Mouse (Mus musculus): ENCODE data around the gene Tnfrsf18.

Gene Tnfrsf18

GRCm38 (mm10) chr4:156032856-156033255 lies 6.9 kb downstream of the Tnfrsf18 start:
- peak; percentile 74 for DNase-seq (ENCODE audit: low read depth, low spot score)

DNA sequence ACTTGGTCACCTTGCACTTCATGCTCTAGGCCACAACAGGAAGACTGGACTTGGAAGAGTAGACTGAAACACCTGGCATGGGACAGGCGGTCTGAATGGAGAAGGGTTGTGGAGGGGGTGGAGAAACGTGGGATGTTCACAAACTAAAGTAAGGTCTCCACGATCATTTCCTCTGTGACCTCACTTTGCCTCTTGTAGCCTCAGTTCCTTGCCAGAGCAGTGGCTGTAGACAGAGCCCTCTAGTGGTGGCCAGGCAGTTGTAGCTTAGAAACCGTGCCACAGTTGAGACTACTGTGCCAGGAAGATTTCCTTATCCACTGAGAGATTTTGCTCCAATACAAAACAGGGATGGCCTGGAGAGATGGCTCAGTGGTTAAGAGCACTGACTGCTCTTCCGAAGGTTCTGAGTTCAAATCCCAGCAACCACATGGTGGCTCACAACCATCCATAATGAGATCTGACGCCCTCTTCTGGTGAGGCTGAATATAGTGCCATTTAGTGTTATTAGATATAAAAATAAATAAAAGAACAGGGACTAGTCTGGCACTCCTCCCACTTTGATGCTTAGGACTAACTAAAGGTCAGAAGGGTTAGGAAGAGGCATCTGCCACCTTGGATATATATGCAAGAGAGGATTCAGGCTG lies 7.6 kb downstream of the Tnfrsf18 start:
- peak; percentile 90 for DNase-seq (ENCODE audit: low read depth, low spot score)

DNA sequence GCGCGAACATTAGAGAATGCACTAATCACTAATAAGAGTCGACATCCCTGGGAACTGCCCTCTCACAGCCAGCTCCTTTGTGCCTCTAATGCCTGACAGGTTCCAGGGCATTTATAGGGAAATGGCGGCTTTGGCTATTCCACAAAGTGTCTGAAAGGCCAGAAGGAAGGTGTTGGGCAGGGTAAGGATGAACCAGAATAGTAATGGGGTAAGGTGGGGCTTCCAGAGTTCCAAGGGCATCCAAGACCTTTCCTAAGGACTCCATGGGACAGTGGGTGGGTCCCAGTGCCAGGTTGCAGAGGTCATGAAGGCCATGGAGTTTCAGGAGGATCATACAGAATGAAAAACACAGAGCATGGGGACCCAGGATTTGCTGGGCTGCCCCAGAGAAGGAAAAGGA lies 8.3 kb downstream of the Tnfrsf18 start:
- peak; percentile 17 for DNase-seq (ENCODE audit: low read depth, low spot score)

DNA sequence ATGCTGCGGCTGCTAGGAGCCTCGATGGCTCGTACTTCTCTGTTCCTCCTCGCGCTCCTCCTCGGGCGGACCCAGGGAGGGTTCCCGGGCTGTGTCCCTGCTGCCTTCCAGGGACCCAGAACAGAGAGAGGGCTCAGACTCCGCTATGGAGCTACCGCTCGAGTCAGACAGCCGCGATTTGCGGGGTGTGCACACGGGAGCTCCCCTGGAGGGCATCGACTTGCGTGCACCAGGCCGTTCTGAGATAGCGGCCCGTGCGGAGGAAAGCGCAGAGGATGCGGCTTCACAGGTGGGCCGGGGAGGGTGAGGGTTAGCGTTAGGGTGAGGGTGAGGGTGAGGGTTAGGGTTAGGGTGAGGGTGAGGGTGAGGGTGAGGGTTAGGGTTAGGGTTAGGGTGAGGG lies 8.9 kb downstream of the Tnfrsf18 start:
- DNase-seq (ENCODE audit: low read depth, low spot score), result peak; percentile 62

DNA sequence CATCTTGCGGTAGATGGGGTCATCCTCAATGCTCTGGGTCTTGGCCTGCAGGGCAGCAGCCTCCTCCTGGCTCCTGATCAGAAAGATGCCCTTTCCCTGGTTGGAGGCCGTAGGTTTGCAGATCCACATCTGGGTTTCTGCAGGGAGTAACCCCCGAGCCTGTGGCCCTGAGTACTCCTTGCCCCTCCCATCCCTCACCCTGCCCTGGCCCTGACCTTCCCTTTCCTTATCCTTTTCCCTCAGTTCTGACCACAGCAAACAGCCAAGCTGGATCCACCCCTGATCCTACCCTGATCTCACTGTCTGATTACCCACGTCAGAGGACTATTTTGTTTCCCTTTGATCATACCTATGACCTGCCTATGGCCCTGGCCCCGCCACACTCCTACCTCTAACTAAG lies 18.8 kb downstream of the Tnfrsf18 start:
- DNase-seq (ENCODE audit: low read depth, low spot score), result no peak

DNA sequence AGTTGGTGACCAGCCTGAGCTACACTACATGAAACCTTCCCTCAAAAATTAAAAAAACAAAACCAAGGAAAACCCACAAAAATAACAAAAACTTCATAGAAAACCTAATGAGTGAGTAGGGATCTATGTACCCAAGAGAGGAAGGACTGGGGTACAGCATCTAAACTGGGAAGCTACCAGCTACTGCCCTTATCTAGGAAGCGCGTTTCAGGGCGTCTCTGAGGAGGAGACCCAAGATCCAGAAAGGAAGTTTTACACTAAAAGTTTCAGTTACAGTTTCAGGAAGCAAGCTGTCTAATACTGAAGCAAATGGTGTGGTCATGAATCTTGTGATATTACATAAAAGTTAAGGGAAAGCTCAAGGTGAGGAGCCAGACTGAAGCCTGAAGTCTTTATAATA lies 23.8 kb downstream of the Tnfrsf18 start:
- DNase-seq (ENCODE audit: low read depth, low spot score), result no peak

- no peak for DNase-seq (ENCODE audit: low read depth, low spot score)
Measured at GRCm38 (mm10) chr4:156050391-156050980, 24.5 kb downstream of the Tnfrsf18 start.

- DNase-seq (ENCODE audit: low read depth, low spot score), result no peak
Measured at GRCm38 (mm10) chr4:156053113-156053512, 27.1 kb downstream of the Tnfrsf18 start.

DNA sequence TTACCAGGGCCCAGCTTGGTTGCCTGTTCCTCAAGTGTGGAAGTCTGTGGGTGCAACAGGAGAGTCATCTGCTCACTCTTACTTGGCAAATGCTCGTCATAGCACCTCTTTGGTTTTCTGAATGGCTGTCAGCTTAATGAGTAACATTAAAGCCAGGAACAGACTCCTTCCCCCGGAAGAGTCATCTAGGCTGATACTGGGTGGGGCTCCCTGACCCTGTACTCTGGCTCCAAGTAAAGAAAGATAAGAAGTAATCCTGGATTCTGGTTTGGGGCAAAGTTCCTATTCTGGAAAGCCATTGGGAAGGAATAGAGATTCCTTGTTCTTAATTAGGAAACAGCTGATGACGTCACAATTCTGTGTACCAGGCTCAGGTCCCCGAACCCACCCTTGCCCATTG lies 28.2 kb downstream of the Tnfrsf18 start:
- DNase-seq (ENCODE audit: low read depth, low spot score), result no peak

GRCm38 (mm10) chr4:156054606-156055005 lies 28.6 kb downstream of the Tnfrsf18 start:
- no peak for DNase-seq (ENCODE audit: low read depth, low spot score)

- no peak for DNase-seq (ENCODE audit: low read depth, low spot score)
Measured at GRCm38 (mm10) chr4:156055173-156055572, 29.2 kb downstream of the Tnfrsf18 start.

GRCm38 (mm10) chr4:156057702-156058101 lies 31.7 kb downstream of the Tnfrsf18 start:
- DNase-seq (ENCODE audit: low read depth, low spot score), result no peak

DNA sequence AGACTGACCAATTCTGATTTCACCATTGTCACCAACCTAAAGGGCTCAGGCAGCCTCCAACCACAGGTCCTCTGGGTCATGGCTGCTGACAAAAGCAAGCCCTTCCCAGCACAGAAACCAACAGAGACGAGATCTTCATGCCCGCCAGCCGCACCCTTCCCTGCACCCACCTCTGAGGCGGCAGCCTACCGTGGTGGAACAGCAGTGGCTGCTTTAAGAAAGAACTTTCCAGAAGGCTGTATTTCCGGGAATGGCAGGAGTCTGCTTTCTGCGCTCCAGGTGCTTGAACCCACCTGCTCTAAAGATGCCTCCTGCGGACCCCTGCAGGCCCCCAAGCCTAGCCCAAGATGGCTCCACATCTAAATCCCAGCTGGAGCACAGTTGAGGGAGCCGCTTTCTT lies 32.9 kb downstream of the Tnfrsf18 start:
- DNase-seq (ENCODE audit: low read depth, low spot score), result no peak

GRCm38 (mm10) chr4:156059261-156059660 lies 33.3 kb downstream of the Tnfrsf18 start, which contains the start of gene Ttll10:
Ttll10 (minus strand) TSS chr4:156059414.
- DNase-seq (ENCODE audit: low read depth, low spot score), result no peak

- no peak for DNase-seq (ENCODE audit: low read depth, low spot score)
Measured at GRCm38 (mm10) chr4:156059713-156060112, 33.7 kb downstream of the Tnfrsf18 start.

GRCm38 (mm10) chr4:156063861-156064509 lies 38.0 kb downstream of the Tnfrsf18 start:
- no peak for DNase-seq (ENCODE audit: low read depth, low spot score)

- no peak for DNase-seq (ENCODE audit: low read depth, low spot score)
Measured at GRCm38 (mm10) chr4:156064510-156064897, 38.5 kb downstream of the Tnfrsf18 start.

DNA sequence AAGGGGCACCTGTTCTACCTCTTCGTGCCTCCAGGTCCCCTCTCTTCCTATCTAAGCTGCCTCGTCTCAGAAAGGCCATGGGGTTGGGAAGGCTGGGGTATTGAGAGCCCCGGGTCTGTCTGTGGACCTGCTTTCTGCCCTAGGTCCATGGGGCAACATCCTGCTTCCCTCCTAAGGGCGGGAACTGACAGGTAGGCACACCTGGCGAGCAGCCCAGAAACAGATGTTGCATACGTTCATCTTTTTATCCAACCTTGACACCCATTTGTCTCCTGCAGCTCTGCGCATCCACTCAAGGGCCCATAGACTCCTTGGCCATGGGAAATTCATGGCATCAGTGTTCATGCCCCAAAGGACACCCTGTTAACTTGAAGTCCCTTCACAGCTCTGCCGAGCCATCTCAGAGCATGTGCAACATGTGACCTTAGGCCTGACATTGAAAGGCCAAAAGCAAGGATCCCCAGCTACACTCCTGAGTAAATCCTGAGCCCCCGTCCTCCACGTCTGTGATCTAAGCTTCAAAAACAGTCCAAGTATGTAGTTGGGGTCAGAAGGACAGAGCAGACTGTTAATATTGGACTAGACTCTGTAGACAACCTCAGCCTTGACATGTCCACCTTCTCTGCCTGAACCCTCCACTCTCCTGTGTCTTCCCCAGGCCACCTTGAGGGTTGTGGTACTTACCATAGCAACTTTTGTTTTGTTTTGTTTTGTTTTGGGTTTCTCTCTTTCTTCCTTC lies 39.4 kb downstream of the Tnfrsf18 start:
- DNase-seq (ENCODE audit: low read depth, low spot score), result no peak

DNA sequence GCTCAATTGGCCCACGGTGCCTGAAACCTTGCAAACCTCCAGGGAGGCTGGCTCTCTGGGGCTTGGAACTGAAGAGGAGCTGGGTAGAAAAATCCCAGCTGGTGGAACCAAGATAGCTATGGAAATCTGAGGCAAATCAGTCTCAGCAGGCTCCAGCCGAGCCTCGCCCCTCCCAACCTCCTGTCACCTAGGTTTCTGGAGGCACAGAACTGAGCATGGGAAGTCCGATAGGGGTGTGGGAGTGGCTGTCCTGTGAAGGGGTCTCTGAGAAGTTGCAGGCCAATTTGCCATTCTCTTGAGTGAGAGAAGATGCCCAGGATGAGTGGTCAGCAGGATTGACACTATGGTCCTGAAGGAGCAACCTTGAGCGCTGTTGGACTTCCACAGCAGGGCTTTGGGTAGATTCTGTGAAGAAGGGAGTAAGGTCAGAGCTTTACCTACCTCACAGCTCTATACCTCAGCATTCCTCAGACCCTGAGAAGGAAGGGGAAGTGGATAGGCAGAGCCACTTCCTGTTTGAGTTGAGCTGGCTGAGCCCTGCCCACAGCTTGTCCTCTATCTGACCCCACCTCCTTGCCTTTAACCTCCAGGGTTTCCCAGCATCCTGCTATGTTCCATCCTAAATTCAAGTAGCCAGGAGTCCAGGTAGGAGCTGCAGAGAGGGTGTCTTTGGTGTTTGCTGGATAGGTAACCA lies 41.4 kb downstream of the Tnfrsf18 start:
- peak; percentile 46 for DNase-seq (ENCODE audit: low read depth, low spot score)

DNA sequence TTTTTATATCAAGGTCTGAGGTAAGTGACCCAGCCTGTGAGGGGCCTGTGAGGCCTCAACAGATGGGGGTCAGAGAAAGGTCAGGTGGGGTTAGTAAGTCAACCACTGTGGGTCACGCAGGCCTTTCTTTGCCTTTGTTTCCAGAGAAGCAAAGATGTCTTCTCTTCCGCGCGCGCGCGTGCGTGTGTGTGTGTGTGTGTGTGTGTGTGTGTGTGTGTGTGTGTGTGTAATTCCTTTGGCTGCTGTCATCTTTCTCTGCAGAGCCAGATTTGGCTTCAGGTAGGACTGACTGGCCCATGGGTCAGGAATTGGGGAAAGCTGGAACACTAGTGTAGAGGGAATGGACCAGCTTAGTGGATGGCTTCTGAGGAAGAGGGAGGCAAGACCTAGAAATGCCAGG lies 43.7 kb downstream of the Tnfrsf18 start:
- no peak for DNase-seq (ENCODE audit: low read depth, low spot score)

DNA sequence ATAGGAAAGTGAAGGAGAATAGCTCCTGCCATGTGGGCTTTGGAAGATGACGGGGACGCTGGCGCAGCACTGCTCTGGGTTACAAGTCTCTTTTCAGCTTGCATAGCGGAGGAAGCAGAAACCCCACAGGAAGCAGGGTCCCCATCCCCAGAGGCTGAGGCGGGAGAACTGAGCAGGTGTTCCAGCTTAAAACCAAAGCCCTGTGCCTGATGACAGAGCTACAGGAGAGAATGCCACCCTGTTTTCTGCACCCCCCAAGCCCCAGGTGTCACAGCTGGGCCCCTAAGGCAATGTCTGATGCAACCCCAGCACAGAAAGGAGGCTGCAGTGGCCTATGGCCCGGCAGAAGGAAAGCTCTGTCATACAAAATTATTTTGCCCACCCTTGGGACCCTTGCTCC lies 44.3 kb downstream of the Tnfrsf18 start:
- peak; percentile 49 for DNase-seq (ENCODE audit: low read depth, low spot score)

DNA sequence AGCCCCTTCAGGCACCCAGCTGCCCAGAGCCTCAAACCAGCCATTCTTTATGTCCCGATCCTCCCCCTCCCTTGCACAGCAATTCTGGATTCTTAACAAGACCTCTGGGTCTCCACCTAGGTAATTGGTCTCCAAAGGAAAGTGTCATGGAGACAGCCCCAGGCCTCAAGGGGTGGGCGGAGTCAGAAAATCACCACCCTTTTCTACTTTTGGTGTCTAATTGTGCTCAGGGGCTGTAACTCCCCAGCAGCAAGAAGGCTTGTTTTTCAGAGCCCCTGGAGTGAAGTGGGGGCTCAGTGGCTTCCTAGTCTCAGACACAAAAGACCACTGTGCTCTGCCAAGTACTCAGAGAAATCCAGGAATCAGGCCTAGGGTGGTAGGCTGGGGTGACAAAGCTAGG lies 44.8 kb downstream of the Tnfrsf18 start:
- no peak for DNase-seq (ENCODE audit: low read depth, low spot score)
